Mouse (Mus musculus): ENCODE data around the gene Gnb1. TPM values are rescaled to one million over a fixed set of nuclear protein-coding genes. Genes with fewer than 3 reads are reported as not detected.

Gnb1 gene
- polyA plus RNA-seq, 1 experiment = 265 TPM

- Histone ChIP-seq H3ac (ENCODE audit: control insufficient read depth, insufficient read length) (no peak overlapping the region), H3K4me3 (no peak overlapping the region), H3K4me2 (ENCODE audit: low read depth) (no peak overlapping the region), H3K36me3 (ENCODE audit: control insufficient read depth, insufficient read depth) (peaks cover 68% of the 10 kb centered on the region), H3K79me2 (ENCODE audit: control insufficient read depth, insufficient read depth) (peaks cover 48% of the 10 kb centered on the region), H3K27me3 (ENCODE audit: control insufficient read depth, insufficient read depth, insufficient read length) (no peaks in the 10 kb centered on the region)
- TF ChIP-seq MYOD1 (IDR thresholded peaks at IDR 0.05; ENCODE audit: control insufficient read depth in 1 of 3, insufficient read length in 2 of 3, low read depth in 2 of 3) (no peak), REST (IDR thresholded peaks at IDR 0.05; ENCODE audit: insufficient read depth, insufficient read length) (no peak), MAX (IDR thresholded peaks at IDR 0.05; ENCODE audit: low read depth) (no peak), USF1 (IDR thresholded peaks at IDR 0.05; ENCODE audit: low read depth) (no peak), TCF12 (IDR thresholded peaks at IDR 0.05; ENCODE audit: insufficient read depth, poor library complexity, severe bottlenecking) (no peak)
These were observed 58.8 kb downstream of the Gnb1 start for GRCm38 (mm10) chr4:155549993-155550392.

GRCm38 (mm10) chr4:155550446-155550845, 59.3 kb downstream of the Gnb1 start:
- H3K4me3 ChIP-seq = no peak overlapping the region
- H3K4me2 ChIP-seq (ENCODE audit: low read depth) = no peak overlapping the region
- TF ChIP-seq CEBPB (IDR thresholded peaks at IDR 0.05; ENCODE audit: insufficient read depth, poor library complexity, severe bottlenecking) (no peak), USF1 (IDR thresholded peaks at IDR 0.05; ENCODE audit: low read depth) (no peak), POLR2AphosphoS2 (IDR thresholded peaks at IDR 0.05; ENCODE audit: insufficient read length, low read depth) (no peak), POLR2A (IDR thresholded peaks at IDR 0.05; ENCODE audit: insufficient read length, low read depth) (no peak), REST (IDR thresholded peaks at IDR 0.05; ENCODE audit: insufficient read depth, insufficient read length) (no peak), MAX (IDR thresholded peaks at IDR 0.05; ENCODE audit: low read depth) (no peak), SRF (IDR thresholded peaks at IDR 0.05; ENCODE audit: control insufficient read depth, insufficient read length, low read depth) (no peak), MYOD1 (IDR thresholded peaks at IDR 0.05; ENCODE audit: control insufficient read depth in 1 of 3, insufficient read length in 2 of 3, low read depth in 2 of 3) (no peak), MYOG (IDR thresholded peaks at IDR 0.05; ENCODE audit: control insufficient read depth in 1 of 3, insufficient read depth in 1 of 3, insufficient read length in 2 of 3, low read depth in 2 of 3) (no peak), E2F4 (IDR thresholded peaks at IDR 0.05; ENCODE audit: insufficient read depth) (no peak)
- H3K27me3 ChIP-seq (ENCODE audit: control insufficient read depth, insufficient read depth, insufficient read length) = no peaks in the 10 kb centered on the region
- peaks cover 72% of the 10 kb centered on the region for H3K36me3 ChIP-seq (ENCODE audit: control insufficient read depth, insufficient read depth)
- peaks cover 48% of the 10 kb centered on the region for H3K79me2 ChIP-seq (ENCODE audit: control insufficient read depth, insufficient read depth)
- no peak overlapping the region for H3ac ChIP-seq (ENCODE audit: control insufficient read depth, insufficient read length)

- no peaks in the 10 kb centered on the region for H3K27me3 ChIP-seq (ENCODE audit: control insufficient read depth, insufficient read depth, insufficient read length)
- H3ac ChIP-seq (ENCODE audit: control insufficient read depth, insufficient read length) = no peak overlapping the region
- H3K4me2 ChIP-seq (ENCODE audit: low read depth) = no peak overlapping the region
- peaks cover 72% of the 10 kb centered on the region for H3K36me3 ChIP-seq (ENCODE audit: control insufficient read depth, insufficient read depth)
- H3K79me2 ChIP-seq (ENCODE audit: control insufficient read depth, insufficient read depth) = peaks cover 42% of the 10 kb centered on the region
- no peak for TF ChIP-seq TCF3 (IDR thresholded peaks at IDR 0.05; ENCODE audit: insufficient read length, low read depth)
- no peak for TF ChIP-seq MYOD1 (IDR thresholded peaks at IDR 0.05; ENCODE audit: control insufficient read depth in 1 of 3, insufficient read length in 2 of 3, low read depth in 2 of 3)
- no peak for TF ChIP-seq POLR2A (IDR thresholded peaks at IDR 0.05; ENCODE audit: insufficient read length, low read depth)
- no peak overlapping the region for H3K4me3 ChIP-seq
These were observed 59.9 kb downstream of the Gnb1 start for GRCm38 (mm10) chr4:155551073-155551472.

- Histone ChIP-seq H3ac (ENCODE audit: control insufficient read depth, insufficient read length) (no peak overlapping the region), H3K79me2 (ENCODE audit: control insufficient read depth, insufficient read depth) (peaks cover 38% of the 10 kb centered on the region), H3K4me2 (ENCODE audit: low read depth) (no peak overlapping the region), H3K36me3 (ENCODE audit: control insufficient read depth, insufficient read depth) (peaks cover 79% of the 10 kb centered on the region), H3K27me3 (ENCODE audit: control insufficient read depth, insufficient read depth, insufficient read length) (no peaks in the 10 kb centered on the region), H3K4me3 (no peak overlapping the region)
- TF ChIP-seq TCF3 (IDR thresholded peaks at IDR 0.05; ENCODE audit: insufficient read length, low read depth) = no peak
- TF ChIP-seq MAX (IDR thresholded peaks at IDR 0.05; ENCODE audit: low read depth) = no peak
- no peak for TF ChIP-seq CEBPB (IDR thresholded peaks at IDR 0.05; ENCODE audit: insufficient read depth, poor library complexity, severe bottlenecking)
- no peak for TF ChIP-seq MYOD1 (IDR thresholded peaks at IDR 0.05; ENCODE audit: control insufficient read depth in 1 of 3, insufficient read length in 2 of 3, low read depth in 2 of 3)
- TF ChIP-seq USF1 (IDR thresholded peaks at IDR 0.05; ENCODE audit: low read depth) = no peak
- no peak for TF ChIP-seq REST (IDR thresholded peaks at IDR 0.05; ENCODE audit: insufficient read depth, insufficient read length)
These were observed 61.9 kb downstream of the Gnb1 start for GRCm38 (mm10) chr4:155552917-155553532.

- H3K27me3 ChIP-seq (ENCODE audit: control insufficient read depth, insufficient read depth, insufficient read length) = no peaks in the 10 kb centered on the region
- no peak for TF ChIP-seq MYOG (IDR thresholded peaks at IDR 0.05; ENCODE audit: control insufficient read depth in 1 of 3, insufficient read depth in 1 of 3, insufficient read length in 2 of 3, low read depth in 2 of 3)
- TF ChIP-seq E2F4 (IDR thresholded peaks at IDR 0.05; ENCODE audit: insufficient read depth) = no peak
- TF ChIP-seq MYOD1 (IDR thresholded peaks at IDR 0.05; ENCODE audit: control insufficient read depth in 1 of 3, insufficient read length in 2 of 3, low read depth in 2 of 3) = no peak
- TF ChIP-seq POLR2A (IDR thresholded peaks at IDR 0.05; ENCODE audit: insufficient read length, low read depth) = no peak
- no peak for TF ChIP-seq SRF (IDR thresholded peaks at IDR 0.05; ENCODE audit: control insufficient read depth, insufficient read length, low read depth)
- no peak for TF ChIP-seq REST (IDR thresholded peaks at IDR 0.05; ENCODE audit: insufficient read depth, insufficient read length)
- no peak overlapping the region for H3K4me3 ChIP-seq
- no peak overlapping the region for H3ac ChIP-seq (ENCODE audit: control insufficient read depth, insufficient read length)
- H3K79me2 ChIP-seq (ENCODE audit: control insufficient read depth, insufficient read depth) = peaks cover 20% of the 10 kb centered on the region
- H3K4me2 ChIP-seq (ENCODE audit: low read depth) = no peak overlapping the region
- peaks cover 81% of the 10 kb centered on the region for H3K36me3 ChIP-seq (ENCODE audit: control insufficient read depth, insufficient read depth)
These were observed 63.7 kb downstream of the Gnb1 start for GRCm38 (mm10) chr4:155554880-155555279.
